Mouse (Mus musculus) retina, postnatal 1 day (tissue): ENCODE data around the gene Izumo1.

Experiments
- DNase-seq: peaks from one replicate; pipeline ENCODE4 v3.0.0-alpha.2; 2012

The Izumo1 gene

DNA sequence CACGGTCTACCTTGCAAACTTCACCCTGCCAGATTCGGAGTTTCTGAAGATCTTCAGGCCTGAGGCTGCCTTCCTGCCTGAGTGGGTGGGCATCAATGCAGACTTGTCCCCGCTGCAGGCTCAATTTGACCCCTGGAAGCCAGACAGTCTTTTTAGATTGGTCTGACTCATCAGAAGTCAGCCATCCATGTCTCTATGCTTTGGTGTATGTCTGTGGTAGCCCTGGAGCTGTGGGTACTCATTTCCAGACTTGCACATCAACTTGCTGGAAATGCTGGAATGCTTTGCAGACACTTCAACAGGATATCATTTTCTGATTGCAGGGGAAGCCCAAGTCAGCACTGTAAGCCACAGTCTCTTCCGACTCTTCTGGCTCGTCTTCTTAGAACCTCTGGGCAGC, 2.0 kb upstream of the Izumo1 start:
- no peak for DNase-seq

DNA sequence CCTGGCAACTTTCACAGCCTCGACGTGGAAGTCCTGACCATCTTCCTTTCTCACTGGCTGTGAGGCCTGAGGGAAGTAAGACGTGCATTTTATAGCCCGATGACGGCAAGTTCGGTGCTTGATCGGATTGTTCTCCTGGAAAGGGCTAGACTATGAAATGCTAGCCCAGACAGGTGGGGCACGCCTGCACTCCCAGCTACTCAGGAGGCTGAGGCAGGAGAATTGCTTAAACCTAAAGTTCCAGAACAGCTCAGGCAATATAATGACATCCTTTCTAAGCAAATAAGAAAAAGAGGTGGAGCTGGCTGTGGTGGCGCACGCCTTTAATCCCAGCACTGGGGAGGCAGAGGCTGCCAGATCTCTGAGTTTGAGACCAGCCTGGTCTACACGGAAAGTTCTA, 1.9 kb downstream of the Izumo1 start:
- no peak for DNase-seq

DNA sequence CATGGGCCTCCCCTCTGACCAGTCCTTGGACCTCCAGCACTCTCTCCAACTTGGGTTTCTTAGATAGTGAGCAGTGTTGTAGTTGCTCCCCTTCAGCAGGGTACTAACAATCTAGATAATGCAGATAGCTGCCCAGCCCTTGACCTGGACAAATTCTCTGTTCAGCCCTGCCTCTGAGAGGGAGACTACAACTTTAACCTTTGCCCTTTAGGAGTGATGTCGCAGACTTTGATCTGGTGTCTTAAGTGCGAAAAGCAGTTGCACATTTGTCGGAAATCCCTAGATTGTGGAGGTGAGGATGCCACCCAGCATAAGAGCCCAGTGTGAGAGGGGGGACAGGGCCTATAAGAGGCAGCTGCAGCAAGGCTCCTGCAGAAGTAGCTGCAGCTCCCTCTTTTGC, 3.1 kb downstream of the Izumo1 start:
- DNase-seq, result no peak

DNA sequence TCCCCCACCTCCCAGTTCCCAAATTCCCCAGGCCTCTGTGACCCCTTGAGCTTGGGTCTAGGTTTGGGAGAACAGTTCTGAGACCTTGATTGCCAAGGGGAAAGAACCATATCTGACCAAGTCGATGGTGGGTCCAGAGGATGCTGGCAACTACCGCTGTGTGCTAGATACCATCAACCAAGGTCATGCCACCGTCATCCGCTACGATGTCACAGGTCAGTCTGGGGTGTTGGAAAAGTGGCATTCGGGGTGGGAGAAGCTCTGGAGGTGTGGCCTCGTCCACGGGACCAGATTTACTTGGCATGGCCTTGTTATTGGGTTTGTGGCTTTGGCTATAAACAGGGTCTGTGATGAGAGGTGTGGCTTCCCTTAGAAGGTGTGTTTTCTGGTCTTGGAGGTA, 3.9 kb downstream of the Izumo1 start:
- no peak for DNase-seq

DNA sequence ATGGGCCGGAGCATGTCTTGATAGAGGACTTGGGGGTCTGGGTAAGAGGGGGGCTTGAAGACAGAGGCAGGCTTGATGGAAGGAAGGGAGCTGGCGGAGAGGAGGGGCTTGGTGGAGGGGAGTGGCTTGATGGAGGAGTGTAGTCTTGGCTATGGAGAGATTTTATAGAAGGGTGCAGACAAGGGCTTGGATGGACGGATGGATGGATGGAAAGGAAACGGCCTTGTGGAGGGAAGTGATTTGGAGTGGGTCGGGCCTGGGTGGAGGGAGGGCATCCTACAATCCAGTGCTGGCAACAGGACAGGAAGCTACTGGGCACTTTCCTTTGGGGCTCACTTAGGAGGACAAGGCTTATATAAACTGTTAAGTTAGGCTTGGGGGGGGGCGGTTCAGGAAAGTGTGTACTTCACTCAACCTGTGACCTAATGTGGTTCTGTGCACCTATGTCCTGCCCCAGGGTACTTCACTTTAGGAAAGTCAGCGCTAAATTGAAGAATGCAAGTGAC, 5.0 kb downstream of the Izumo1 start:
- DNase-seq, result no peak

DNA sequence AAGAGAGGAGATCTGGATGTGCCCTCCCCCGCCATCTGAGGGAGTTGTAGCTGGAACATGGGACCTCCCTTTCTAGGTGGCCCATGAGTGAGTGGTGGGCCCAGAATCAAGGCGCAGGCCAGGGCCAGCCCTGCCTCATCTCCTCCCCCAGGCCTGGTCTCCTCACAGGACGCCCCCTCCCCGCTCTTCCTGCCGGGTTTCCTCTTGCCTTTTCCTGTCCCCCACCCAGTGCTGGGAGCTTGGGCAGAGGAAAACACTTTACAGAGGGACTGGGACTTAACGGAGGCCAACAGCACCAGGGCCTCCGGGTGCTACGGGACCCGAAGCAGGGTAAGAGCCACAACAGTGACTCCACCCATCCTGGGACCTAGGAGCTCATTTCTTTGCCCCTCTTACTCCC, 5.7 kb downstream of the Izumo1 start, which contains the start of gene Rasip1:
Rasip1 (plus strand) TSS at position 228 of the 400 bp plus-strand sequence.
- no peak for DNase-seq

DNA sequence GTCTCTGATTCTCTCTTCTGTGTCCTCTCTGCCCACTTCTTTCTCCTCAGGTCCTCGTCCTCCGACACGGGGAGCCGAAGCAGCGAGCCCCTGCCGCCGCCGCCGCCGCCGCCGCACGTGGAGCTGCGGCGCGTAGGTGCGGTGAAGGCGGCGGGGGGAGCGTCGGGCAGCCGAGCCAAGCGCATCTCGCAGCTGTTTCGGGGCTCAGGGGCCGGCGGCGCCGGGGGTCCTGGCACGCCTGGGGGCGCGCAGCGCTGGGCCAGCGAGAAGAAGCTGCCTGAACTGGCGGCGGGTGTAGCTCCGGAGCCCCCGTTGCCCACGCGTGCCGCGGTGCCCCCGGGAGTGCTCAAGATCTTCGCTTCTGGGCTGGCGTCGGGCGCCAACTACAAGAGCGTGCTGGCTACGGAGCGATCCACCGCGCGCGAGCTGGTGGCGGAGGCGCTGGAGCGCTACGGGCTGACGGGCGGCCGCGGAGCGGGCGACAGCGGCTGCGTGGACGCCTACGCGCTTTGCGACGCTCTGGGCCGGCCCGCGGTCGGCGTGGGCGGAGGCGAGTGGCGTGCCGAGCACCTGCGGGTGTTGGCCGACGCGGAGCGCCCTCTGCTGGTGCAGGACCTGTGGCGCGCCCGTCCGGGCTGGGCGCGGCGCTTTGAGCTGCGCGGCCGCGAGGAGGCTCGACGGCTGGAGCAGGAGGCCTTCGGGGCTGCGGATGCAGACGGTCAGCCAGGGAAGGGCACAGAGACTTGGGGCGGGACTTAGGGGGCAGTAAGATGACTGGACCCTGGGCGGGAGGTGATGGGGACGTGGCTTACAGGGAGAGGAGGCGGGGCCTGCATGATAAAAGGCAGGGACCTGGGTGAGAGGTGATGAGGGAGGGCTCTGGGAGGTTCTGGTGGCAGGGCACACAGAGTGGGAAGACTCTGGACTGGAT, 7.0 kb downstream of the Izumo1 start:
- DNase-seq, result peak; percentile 93

DNA sequence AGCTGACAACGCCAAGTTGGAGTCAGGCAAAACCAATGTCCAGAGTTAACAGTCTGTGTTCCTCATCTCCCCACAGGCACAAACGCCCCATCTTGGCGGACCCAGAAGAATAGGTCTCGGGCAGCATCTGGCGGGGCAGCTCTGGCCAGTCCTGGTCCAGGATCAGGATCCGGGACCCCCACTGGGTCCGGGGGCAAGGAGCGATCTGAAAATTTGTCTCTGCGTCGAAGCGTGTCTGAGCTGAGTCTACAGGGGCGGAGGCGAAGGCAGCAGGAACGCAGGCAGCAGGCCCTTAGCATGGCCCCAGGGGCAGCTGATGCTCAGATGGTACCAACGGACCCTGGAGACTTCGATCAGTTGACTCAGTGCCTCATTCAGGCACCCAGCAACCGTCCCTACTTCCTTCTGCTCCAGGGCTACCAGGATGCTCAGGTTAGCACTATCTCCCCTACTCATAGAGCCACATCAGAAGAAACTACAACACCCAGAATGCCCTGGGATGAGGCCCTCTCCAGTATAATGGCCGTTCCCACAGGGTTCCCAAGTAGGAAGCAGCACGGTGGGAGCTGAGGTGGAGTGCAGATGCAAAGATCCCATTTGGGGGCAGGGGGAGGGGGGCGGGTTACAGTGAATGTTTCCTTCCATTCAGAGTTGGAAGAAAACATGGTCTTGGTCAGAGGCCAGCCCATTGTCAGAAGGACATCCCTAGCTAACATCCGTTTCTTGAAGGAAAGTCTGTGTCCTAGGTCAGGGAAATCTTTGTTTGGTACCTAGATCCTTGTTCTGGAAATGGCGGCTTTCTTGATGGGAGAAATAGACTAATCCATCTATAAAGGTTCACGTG, 8.7 kb downstream of the Izumo1 start:
- DNase-seq, result peak; percentile 37

DNA sequence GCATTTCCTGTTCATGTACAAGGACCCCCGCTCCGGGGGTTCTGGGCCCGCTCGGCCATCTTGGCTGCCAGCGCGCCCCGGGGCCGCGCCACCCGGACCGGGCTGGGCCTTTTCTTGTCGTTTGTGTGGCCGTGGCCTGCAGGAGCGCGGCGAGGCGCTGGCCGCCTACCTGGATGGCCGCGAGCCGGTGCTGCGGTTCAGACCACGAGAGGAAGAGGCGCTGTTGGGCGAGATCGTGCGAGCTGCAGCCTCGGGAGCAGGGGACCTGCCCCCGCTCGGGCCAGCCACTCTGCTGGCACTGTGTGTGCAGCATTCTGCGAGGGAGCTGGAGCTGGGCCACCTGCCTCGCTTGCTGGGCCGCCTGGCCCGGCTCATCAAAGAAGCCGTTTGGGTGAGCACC, 10.9 kb downstream of the Izumo1 start:
- peak; percentile 54 for DNase-seq

DNA sequence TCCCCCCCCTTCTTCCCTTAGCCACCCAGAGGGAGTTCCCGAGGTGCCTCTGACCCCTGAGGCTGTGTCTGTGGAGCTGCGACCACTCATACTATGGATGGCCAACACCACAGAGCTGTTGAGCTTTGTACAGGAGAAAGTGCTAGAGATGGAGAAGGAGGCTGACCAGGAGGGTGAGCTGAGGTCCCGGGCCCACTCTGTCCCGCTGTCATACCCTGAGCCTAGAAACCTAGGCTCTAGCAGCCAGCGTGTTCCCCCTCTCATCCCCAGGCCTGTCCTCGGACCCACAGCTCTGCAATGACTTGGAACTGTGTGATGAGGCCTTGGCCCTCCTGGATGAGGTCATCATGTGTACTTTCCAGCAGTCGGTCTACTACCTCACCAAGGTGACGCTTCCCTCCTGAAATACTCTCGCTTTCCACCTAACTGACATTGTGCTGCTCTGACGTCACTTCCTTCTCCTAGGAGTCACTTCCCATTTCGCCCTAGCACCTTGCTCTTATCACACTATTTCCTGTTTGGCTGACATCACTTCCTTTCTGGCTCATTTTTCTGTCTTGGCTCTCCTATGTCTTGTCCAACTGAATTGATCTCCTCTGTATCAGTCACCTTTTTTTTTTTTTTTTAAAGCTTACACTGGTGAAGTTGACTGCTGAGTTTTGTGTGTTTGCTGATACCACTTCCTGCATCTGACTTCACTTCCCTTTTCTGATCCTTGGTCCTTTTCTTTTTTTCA, 13.5 kb downstream of the Izumo1 start:
- no peak for DNase-seq

DNA sequence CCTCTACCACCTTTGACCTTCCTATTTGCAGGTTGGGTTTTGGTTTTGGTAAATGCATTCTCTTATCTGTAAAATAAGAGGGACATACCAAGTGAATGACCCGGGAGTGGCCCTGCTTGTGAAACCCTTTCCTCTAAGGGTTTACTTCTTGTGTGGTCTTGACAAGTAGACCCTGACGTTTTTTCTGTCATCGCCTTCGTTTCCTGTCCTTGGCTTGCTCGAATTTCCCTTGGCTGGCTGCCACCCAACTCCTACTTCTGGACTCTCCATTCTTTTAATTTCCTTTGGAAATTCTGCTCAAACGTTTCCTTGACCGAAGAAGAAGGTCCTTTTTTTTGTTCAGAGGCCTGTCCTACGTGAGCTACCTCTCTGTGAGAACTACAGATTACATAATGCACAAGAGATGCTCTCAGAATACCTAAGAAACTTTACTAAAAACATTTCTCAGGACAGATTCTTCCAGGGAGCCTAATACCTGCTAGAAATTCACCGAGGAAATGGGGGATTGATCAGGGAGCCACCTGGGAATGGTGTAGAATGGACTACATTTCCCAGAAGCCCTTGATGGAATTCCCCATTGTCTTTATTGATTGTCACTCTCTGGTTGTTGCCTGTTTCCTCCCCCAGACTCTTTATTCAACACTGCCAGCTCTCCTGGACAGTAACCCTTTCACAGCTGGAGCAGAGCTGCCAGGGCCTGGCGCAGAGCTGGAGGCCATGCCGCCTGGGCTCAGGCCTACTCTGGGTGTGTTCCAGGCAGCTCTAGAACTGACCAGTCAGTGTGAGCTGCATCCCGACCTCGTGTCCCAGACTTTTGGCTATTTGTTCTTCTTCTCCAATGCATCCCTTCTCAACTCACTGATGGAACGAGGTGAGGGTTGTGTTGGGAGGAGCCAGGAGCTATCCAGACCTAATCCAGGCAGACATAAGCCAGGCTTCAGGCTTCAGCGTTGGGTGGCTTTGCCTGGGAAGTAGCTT, 14.4 kb downstream of the Izumo1 start:
- no peak for DNase-seq

DNA sequence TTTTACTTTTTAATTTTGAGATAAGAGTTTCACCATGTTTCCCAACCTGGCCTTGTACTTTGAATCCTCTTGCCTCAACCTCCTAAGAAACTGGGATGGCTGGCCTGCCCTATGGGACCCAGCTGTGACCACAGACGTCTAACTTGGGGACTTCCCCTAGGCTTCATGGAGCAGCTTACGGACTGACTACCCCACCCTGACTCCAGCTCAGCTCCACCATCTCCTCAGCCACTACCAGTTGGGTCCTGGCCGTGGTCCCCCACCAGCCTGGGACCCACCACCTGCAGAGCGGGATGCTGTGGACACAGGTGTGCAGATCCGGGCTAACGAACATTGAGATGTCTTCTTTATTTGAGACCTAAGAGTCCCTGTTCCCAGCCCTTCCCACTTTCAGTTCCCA, 16.1 kb downstream of the Izumo1 start:
- DNase-seq, result no peak

DNA sequence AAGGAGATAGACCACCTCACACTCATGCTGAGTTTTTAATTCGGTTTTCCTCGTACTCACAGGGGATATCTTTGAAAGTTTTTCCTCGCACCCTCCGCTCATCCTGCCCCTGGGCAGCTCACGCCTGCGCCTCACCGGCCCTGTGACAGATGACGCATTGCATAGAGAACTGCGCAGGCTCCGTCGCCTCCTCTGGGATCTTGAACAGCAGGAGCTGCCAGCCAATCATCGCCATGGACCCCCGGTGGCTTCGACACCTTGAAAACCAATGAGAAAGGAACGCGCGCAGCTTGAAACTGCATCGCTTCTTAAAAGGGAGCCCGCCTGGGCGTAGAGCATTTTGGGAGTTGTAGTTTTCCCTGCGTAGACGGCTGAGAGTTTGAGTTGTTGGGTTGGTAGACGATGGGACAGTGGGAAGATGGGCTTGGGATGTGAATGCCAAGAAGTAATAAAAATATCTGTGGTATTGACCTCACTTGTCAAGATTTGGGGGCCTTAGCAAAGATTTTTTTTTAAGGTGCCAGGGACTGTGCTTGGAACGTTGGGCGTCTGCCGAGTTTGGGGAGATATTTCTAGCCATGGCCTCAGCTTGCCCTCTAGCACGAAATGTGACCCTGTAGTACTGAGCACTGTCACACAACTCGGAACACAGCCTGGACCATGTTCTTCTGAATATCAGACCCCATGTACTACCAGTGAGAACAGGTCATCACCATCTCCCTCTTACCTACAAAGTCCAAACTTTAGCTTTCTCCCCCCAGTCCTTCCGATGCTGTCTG, 17.2 kb downstream of the Izumo1 start:
- DNase-seq, result peak; percentile 99

DNA sequence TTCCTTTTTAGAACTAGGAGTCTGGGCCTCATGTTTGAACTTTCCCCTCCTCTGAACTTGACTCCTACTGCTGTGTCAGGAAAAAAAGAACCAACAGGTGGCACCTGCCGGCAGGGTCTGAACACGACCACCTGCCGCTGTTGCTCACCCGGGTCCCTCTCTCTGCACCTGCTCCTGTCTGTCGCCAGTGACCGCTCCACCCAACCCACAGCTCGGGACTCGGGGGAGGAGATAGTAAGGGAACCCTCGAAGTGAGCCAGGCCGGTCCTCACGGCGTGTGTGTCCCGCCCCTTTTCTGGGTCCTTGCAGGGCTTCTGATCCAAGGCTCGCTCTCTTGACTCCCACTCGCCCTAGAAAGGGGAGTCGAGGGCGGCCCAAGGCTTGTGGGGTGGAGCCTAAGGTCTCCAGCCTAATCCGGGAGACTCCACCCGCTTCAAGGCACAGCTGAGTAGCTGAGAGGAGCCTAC, 18.0 kb downstream of the Izumo1 start, which contains the start of gene Mamstr:
Mamstr (plus strand) TSS at position 417 of the 467 bp plus-strand sequence.
- DNase-seq, result peak; percentile 36

DNA sequence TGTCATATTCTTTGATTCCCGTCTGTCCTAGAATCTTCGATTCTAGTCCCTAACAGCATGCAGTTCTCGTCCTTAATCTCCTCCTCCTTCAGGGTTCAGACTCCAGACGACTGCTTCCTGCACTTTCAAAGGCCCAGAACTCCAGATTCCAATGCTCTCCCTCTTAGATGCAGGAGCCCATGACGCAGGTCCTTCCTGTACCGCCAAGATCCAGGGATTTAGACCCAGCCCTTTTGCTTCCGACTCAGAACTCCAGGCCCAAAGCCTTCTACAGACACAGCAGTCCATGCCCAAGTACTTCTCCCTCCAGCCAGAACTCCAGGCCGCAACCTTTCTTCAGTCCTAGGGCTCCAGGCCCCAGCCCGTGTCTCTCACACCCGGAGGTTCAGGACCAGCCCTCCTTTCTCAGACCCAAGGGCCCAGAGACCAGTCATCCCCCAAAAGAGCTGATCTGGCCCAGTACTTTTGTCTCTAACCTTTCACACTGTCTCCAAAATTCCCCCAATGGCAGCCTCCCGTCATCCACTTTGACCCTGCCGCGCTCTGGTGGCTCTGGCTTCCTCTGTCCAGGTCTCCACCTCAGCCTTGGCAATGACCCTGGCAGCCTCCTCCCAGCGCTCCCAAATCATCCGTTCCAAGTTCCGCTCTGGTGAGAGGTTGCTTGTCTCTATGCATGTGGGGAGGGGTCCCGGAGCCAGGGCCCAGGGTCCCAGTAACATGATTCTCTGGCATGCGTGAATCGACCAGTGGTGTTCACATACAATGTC, 18.8 kb downstream of the Izumo1 start:
- DNase-seq, result no peak

DNA sequence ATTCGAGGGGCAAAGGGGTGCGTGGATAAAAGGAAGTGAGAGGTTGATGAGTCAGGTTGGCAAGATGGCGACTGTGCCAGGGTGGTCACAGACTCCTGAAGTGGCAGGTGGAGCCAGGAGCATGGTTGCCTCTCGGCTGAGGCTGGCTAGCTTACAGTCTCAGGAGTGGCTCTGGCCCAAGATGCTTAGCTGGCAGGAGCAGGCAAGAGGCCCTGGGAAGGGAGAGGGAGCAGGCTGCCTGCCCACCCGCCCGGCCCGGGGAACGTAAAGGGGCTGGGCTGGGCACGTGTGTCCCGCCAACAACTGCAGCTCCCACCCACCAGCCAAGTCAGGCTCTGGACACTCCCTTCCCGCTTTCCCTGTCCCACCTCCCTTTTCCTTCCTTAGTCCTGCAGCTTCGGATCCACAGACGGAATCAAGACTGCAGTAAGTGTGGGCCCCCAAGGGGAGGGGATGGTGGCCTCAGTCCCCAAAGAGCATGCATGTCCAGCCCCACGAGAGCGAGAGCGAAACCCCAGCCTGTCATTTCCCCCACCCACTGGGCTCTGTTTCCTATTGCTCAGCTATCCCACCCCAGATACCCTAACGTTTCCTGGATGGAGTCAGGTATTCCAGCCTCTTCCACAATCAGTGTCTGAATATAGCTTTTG, 19.9 kb downstream of the Izumo1 start:
- DNase-seq, result no peak

DNA sequence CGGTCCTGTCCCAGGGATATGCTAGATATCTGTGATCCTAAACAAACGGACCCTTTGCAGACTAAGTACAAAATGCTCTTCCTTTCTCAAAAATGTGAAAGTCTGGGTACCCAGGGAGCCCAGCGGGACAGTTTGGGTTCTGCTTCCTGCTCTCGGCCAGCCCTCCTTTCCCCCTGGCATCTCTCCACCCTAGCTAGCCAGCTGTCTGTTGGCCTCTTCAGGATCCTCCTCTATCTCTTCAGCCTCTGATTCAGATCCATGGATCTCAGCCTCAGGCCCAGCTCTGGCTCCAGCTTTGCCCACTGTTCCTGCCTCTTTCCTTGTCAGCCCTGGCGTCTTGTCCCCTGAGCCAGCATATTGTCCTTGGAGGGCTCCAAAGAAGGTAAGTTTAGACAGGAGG, 20.5 kb downstream of the Izumo1 start:
- DNase-seq, result no peak

DNA sequence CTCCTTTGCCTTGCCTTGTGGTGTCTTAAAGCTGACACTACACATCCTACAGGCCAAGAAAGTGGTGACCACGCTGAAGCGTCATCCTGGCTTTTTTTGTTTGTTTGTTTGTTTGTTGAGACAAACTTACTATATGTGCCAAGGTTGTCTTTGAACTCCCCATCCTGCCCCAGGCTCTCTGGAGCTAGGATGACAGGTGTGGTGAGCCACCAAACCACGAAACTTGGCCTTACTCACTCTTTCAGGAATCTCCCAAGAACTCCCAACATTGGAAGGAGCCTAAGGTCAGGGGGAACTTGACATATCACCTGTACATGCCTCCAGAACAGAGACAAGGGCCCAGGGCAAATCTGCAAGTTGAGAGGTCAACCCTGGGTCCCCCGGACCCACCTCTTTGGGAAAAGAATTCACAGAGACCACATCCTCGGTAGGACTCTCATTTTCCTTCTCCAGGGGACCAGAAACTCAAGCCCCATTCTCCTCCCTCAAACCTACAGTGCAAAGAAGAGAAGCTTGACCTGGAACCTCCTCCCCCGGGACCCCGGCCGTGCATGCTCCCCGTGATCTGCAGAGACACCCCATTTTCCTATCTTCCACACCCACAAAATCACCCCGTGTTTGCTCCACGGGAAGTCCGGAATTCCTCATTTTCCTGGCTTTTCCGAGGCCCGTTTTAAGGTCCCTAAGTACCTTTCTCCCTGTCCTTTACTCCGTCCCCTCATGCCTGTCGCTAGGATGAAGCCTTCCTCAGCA, 21.1 kb downstream of the Izumo1 start:
- no peak for DNase-seq
